Mouse (Mus musculus) liver, embryonic 14.5 days (tissue): Measurements from ENCODE around the gene Trpm2.

Experiments
- CTCF ChIP-seq: IDR thresholded peaks from 2 replicates; pipeline ENCODE4 v1.5.1; 2016; ENCODE audit warnings: antibody characterized with exemption, low read depth, control low read depth
- EP300 ChIP-seq: IDR thresholded peaks from 2 replicates; pipeline ENCODE4 v1.6.1; 2016; ENCODE audit warnings: antibody characterized with exemption, low read depth

GRCm38 (mm10) chr10:77978351-77979350 is 8.3 kb upstream of the Trpm2 start, which contains the start of gene 1810043G02Rik:
- TF ChIP-seq CTCF, result no peak
- no peak for TF ChIP-seq EP300
